Mouse (Mus musculus) retina, postnatal 1 day (tissue): Measurements from ENCODE around the gene Lcn6.
A peak's percentile ranks its signal among the peaks of the same experiment; 100 is the strongest.
"Not testable (repeated sequence)": the region's sequence is repeated elsewhere in the genome, so short reads cannot be mapped to it uniquely, and the experiment has no call there.

ENCODE experiments used
- DNase-seq: peaks from one replicate; pipeline ENCODE4 v3.0.0-alpha.2; 2012

The Lcn6 gene

DNA sequence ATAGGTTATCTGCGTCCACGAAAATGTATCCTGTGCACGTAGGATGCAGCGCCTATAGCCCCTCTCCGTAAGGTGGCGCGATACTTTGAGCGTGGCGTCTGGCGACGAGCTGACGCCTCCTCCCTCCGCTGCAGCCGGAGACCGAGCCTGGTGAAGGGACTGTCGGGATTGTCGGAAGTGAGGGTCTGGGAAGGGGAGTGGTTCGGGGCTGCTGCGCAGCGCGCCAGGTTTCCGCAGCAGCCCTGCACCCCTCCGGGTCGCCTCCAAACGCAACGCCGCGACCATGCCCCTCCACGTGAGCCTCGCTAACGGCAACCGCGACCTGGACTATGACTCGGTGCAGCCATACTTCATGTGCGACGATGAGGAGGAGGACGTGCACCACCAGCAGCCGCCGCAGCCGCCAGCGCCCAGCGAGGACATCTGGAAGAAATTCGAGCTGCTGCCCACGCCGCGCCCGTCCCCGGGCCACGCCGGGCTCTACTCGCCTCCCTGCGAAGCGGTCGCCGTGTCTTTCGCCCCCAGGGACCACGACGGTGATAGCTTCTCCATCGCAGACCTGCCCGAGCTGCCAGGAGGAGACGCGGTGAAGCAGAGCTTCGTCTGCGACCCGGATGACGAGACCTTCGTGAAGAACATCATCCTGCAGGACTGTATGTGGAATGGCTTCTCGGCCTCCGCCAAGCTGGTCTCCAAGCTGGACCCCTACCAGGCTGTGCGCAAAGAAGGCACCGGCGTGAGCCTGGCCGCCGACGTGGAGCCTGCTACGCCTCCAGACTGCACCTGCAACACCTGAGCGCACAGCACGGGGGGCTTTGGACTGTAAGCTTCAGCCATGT, 30.3 kb downstream of the Lcn6 start, which contains the start of gene Bmyc:
Gene Bmyc, plus strand, starts transcription at position 97 of the 839 bp plus-strand sequence.
- DNase-seq: peak; percentile 93

- peak; percentile 52 for DNase-seq
Observed at GRCm38 (mm10) chr2:25708121-25708520, 31.5 kb downstream of the Lcn6 start.

GRCm38 (mm10) chr2:25709056-25709455, 32.5 kb downstream of the Lcn6 start:
- DNase-seq: not testable (repeated sequence)

DNA sequence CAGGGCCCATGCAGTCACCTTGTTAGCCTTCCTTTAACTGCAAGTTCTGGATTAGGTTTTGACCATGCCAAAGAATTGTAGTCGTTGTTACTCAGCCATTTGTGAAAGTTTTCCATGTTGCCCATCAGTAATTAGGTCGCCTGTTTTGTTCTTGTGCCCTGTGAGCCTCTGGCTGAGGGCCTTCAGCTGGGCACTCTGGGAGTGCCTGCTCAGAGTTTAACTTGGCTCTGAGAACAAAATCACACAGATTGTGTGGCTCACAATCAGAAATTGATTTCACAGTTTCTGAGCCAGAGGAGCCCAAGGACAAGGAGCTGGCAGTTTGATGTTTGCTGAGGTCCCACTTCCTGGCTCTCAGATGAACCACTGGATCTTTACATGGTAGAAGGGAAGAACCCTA, 33.2 kb downstream of the Lcn6 start:
- DNase-seq: not testable (repeated sequence)

DNA sequence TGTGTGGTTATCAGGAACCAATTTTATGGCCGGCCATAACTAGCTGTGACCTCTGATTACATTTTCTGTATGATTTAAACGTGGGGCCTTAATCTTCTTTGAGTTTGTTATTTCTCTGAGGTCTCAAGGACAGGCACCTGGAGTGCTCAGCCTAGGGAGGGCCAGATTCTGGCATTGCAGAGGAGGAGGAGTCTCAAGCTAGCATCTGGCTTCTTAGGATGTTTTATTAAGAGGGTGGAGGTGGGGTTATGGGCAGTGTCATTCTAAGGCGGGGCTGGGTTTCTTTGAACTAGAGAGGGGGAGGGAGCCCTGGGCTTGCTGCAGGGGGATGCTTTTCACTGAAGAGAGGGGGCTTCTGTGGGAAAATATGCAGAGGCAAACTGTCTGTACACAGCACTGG, 35.1 kb downstream of the Lcn6 start:
- DNase-seq: not testable (repeated sequence)

- no peak for DNase-seq
Observed at GRCm38 (mm10) chr2:25717222-25717621, 40.6 kb downstream of the Lcn6 start.
